Mouse (Mus musculus) stomach, embryonic 16.5 days (tissue): ENCODE data around the gene Dnmt3a. TPM values are rescaled to one million over a fixed set of nuclear protein-coding genes. Genes with fewer than 3 reads are reported as not detected.

Experiments used
- ATAC-seq: fragments of 200-750 bp; cut with Nextera tagmentation; 2 replicates; pipeline ENCODE4 v1.8.0; 2017; ENCODE audit warnings: moderate number of reproducible peaks, moderate TSS enrichment; ENCODE audit not compliant: insufficient read depth, low FRiP score
- H3K27ac ChIP-seq: fragments of 300-500 bp; sonication (generic); 2 replicates; pipeline ENCODE4 v1.5.1; 2014; ENCODE audit warnings: low read length
- H3K27me3 ChIP-seq: fragments of 300-500 bp; sonication (generic); 2 replicates; pipeline ENCODE4 v1.6.1; 2014; ENCODE audit warnings: low read length, control low read depth, mixed read lengths; ENCODE audit not compliant: control insufficient read depth, insufficient read depth
- H3K36me3 ChIP-seq: fragments of 300-500 bp; sonication (generic); 2 replicates; pipeline ENCODE4 v1.6.1; 2014; ENCODE audit warnings: low read length; ENCODE audit not compliant: control insufficient read depth, insufficient read depth
- H3K4me1 ChIP-seq: fragments of 300-500 bp; sonication (generic); 2 replicates; pipeline ENCODE4 v1.6.1; 2014; ENCODE audit warnings: low read length, control low read depth, mixed read lengths; ENCODE audit not compliant: control insufficient read depth, insufficient read depth
- H3K4me2 ChIP-seq: fragments of 300-500 bp; sonication (generic); 2 replicates; pipeline ENCODE4 v1.6.1; 2014; ENCODE audit warnings: low read depth, low read length, mixed read lengths
- H3K4me3 ChIP-seq: fragments of 300-500 bp; sonication (generic); replicated peaks from 2 replicates; pipeline ENCODE4 v1.5.1; 2014; ENCODE audit warnings: mild to moderate bottlenecking, low read length
- H3K9ac ChIP-seq: fragments of 300-500 bp; sonication (generic); 2 replicates; pipeline ENCODE4 v1.6.1; 2014; ENCODE audit warnings: low read length
- H3K9me3 ChIP-seq: fragments of 300-500 bp; sonication (generic); replicated peaks from 2 replicates; pipeline ENCODE4 v1.6.1; 2016; ENCODE audit warnings: low read length, control low read depth; ENCODE audit not compliant: control insufficient read depth
- WGBS: fragments of 180-500 bp; shearing (Covaris S2); extraction: QIAGEN DNeasy Blood & Tissue Kit; methylation state at CpG from one replicate; pipeline ENCODE4 v1.1.7; 2014; 5-methylcytosine and 5-hydroxymethylcytosine counted together
- polyA plus RNA-seq: library from polyadenylated mRNA; unstranded; fragments of >200 nt; fragmentation: Nextera tagmentation; extraction: Ambion mirVana; gene quantifications from 2 replicates; pipeline ENCODE4 v1.2.1, GENCODE M21; 2015

The Dnmt3a gene
- polyA plus RNA-seq, 1 experiment from 2014 or later, result 60.4 TPM

DNA sequence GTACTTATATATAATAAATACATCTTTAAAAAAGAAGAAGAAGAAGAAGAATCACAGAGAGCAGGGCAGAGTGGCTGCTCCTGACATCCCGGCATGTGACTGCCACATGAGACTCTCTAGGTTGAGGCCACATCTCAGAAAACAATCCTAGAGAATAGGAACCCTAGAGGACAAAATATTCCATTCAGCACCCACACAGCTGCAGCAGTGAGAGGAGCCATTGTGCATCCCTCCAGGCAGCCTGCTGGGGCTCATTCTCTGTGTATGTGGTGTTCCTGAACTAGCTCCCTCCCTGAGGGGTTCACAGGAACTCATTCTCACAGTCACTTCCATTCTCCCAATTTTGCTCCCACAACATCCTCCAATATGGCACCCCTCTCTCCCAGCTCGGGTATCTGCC, 35.3 kb upstream of the Dnmt3a start:
- no peaks in the 10 kb centered on the region for H3K9me3 ChIP-seq
- no peak overlapping the region for H3K4me3 ChIP-seq
- H3K4me2 ChIP-seq, result no peak overlapping the region
- H3K4me1 ChIP-seq, result no peaks in the 10 kb centered on the region
- no peak for ATAC-seq
- no peaks in the 10 kb centered on the region for H3K36me3 ChIP-seq
- no peak overlapping the region for H3K27ac ChIP-seq
- 78% methylated on average over 2 of the region's 2 CpGs for WGBS
- H3K9ac ChIP-seq, result no peak overlapping the region
- H3K27me3 ChIP-seq, result no peaks in the 10 kb centered on the region

DNA sequence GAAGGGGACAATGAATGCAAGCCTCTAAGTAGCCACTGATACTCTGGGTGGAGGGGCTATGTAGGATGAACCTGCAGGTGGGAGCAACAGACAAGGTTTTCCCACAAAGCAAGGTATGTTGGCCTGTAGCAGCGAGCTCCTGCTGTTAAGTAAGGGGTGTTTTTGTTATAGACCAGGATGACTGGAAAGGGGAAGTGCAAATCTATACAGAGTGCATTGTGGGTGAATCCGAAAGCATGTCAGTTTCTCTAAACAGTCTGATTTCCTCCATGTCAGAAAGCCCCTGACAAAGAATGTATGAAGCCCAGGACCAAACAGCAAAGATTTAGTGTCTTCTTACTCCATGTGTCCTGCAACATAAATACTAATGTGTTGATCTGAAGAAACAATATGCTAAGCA, 34.7 kb upstream of the Dnmt3a start:
- Histone ChIP-seq H3K4me3 (no peak overlapping the region), H3K4me1 (0 out of 2 replicates have a peak, but pooled peaks cover 3% of the 10 kb centered on the region), H3K27me3 (no peaks in the 10 kb centered on the region), H3K4me2 (no peak overlapping the region), H3K9ac (no peak overlapping the region), H3K36me3 (no peaks in the 10 kb centered on the region), H3K27ac (no peak overlapping the region), H3K9me3 (no peaks in the 10 kb centered on the region)
- WGBS, result 88% methylated on average over 2 of the region's 2 CpGs
- no peak for ATAC-seq

GRCm38 (mm10) chr12:3773643-3774042, 32.2 kb upstream of the Dnmt3a start:
- Histone ChIP-seq H3K4me1 (0 out of 2 replicates have a peak, but pooled peaks cover 4% of the 10 kb centered on the region), H3K4me2 (no peak overlapping the region), H3K9ac (no peak overlapping the region), H3K27me3 (no peaks in the 10 kb centered on the region), H3K27ac (no peak overlapping the region), H3K4me3 (no peak overlapping the region), H3K36me3 (no peaks in the 10 kb centered on the region), H3K9me3 (no peaks in the 10 kb centered on the region)
- ATAC-seq, result no peak
- WGBS, result 76% methylated on average over 3 of the region's 3 CpGs

DNA sequence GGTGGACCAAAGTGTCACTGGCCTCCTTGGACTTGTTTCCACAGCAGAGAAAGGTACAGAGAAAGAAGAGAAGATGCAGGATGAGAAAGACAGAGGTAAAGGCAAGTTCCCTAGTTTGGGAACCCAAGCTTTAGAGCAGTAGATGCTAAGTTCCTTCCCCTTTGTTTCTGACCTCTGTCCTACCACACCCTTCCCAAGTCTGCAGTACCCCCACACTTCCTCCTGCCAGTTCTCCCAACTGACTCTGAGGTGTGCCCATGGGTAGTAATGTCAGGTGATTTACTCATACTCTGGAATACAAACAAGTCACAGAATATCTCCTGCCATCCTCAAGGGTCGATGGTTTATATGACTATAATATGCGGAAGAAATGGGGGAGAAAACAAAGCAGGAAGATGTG, 29.8 kb upstream of the Dnmt3a start:
- no peak overlapping the region for H3K4me3 ChIP-seq
- no peak overlapping the region for H3K4me2 ChIP-seq
- peaks cover 27% of the 10 kb centered on the region for H3K4me1 ChIP-seq
- 88% methylated on average over 2 of the region's 2 CpGs for WGBS
- no peaks in the 10 kb centered on the region for H3K9me3 ChIP-seq
- H3K9ac ChIP-seq, result no peak overlapping the region
- H3K36me3 ChIP-seq, result no peaks in the 10 kb centered on the region
- no peaks in the 10 kb centered on the region for H3K27me3 ChIP-seq
- no peak for ATAC-seq
- no peak overlapping the region for H3K27ac ChIP-seq

DNA sequence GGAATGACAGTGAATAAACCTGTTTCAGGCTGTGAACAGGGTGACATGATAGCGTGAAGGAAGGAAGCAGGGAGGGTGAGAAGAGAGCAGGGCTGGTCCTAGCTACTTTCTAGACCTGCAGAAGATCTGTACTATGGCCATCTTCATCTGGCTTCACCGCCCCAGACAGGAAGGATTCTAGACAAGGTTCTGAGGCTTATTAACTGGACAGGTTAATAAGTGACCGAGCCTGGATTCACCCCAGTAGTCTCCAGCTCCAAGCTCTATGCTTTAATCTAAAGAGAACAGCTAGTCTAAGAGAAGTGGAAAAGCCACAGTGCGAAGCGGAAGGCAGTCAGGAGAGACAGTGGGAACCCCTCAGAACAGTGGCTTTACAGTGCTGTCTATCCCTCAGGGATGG, 28.1 kb upstream of the Dnmt3a start:
- 78% methylated on average over 5 of the region's 5 CpGs for WGBS
- Histone ChIP-seq H3K4me3 (no peak overlapping the region), H3K4me2 (no peak overlapping the region), H3K9me3 (no peaks in the 10 kb centered on the region), H3K9ac (no peak overlapping the region), H3K4me1 (peaks cover 42% of the 10 kb centered on the region), H3K27me3 (no peaks in the 10 kb centered on the region), H3K27ac (no peak overlapping the region), H3K36me3 (no peaks in the 10 kb centered on the region)
- ATAC-seq, result no peak

DNA sequence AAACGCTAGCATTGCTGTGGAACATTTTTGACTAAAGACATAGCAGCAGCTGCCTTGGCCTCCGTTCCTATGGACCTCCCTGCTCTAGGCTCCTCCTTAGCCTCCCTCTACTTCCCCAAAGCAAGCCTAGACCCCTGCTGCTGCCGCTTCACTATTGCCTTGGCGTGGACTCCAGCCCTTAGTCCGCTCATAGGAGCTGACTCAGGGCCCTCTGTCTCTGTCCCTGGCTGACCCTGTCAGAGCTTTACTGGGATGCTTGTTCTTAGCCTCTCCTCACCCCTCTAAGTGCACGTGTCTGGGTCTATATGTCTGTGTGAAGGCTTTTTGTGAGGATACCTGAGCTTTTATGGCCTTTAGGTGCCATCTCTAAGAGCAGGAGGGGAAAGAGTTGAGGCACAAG, 27.5 kb upstream of the Dnmt3a start:
- no peak for ATAC-seq
- H3K4me1 ChIP-seq, result peaks cover 48% of the 10 kb centered on the region
- no peaks in the 10 kb centered on the region for H3K9me3 ChIP-seq
- H3K4me2 ChIP-seq, result no peak overlapping the region
- no peak overlapping the region for H3K4me3 ChIP-seq
- H3K36me3 ChIP-seq, result no peaks in the 10 kb centered on the region
- no peak overlapping the region for H3K9ac ChIP-seq
- no peak overlapping the region for H3K27ac ChIP-seq
- 85% methylated on average over 6 of the region's 6 CpGs for WGBS
- no peaks in the 10 kb centered on the region for H3K27me3 ChIP-seq

GRCm38 (mm10) chr12:3779639-3780038, 26.2 kb upstream of the Dnmt3a start:
- Histone ChIP-seq H3K27ac (peak overlapping the region; percentile 98; the same call in 1 of the 2 replicates), H3K27me3 (no peaks in the 10 kb centered on the region), H3K9me3 (no peaks in the 10 kb centered on the region), H3K36me3 (no peaks in the 10 kb centered on the region), H3K4me3 (no peak overlapping the region), H3K4me2 (no peak overlapping the region), H3K4me1 (peaks cover 60% of the 10 kb centered on the region), H3K9ac (no peak overlapping the region)
- 51% methylated on average over 2 of the region's 2 CpGs for WGBS
- no peak for ATAC-seq

- Histone ChIP-seq H3K9me3 (no peaks in the 10 kb centered on the region), H3K27me3 (no peaks in the 10 kb centered on the region), H3K9ac (peak overlapping the region; percentile 56), H3K27ac (peak overlapping the region; percentile 98), H3K4me1 (peaks cover 68% of the 10 kb centered on the region), H3K4me3 (no peak overlapping the region), H3K4me2 (peak overlapping the region; percentile 16; the same call in 1 of the 2 replicates), H3K36me3 (no peaks in the 10 kb centered on the region)
- 4% methylated on average over 8 of the region's 8 CpGs for WGBS
- ATAC-seq, result peak; percentile 45
These were observed 25.4 kb upstream of the Dnmt3a start for GRCm38 (mm10) chr12:3780405-3780891.

DNA sequence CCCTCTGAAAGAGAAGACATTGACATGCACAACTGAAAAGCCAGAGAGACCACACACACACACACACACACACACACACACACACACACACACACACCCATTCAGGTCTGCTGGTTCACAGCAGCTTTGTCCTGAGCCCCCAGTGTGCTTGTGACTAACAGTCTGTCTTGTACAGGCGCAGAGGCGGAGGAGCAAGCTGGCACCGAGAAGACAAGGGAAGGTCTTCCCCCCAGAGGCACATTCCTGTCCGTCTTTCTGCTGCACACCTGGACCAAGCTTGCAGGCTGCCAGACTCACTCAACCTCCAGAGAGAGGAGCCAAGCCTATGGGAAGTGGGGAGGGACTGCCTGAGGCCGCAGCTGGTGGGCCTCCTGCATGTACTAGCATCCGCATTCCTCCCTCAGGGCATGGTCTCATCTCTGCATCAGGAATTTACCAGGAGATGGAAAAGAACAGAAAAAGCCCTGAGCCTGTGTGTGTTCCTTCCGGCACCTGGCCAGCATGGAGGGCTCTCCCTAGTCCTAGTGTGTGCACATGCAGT, 24.8 kb upstream of the Dnmt3a start:
- Histone ChIP-seq H3K9me3 (no peaks in the 10 kb centered on the region), H3K4me3 (0 out of 2 replicates have a peak overlapping the region, but pooled peaks have one; percentile 11), H3K9ac (peak overlapping the region; percentile 45), H3K4me1 (peaks cover 71% of the 10 kb centered on the region), H3K4me2 (peak overlapping the region; percentile 33), H3K36me3 (no peaks in the 10 kb centered on the region), H3K27ac (peak overlapping the region; percentile 98), H3K27me3 (no peaks in the 10 kb centered on the region)
- 17% methylated on average over 7 of the region's 7 CpGs for WGBS
- ATAC-seq, result peak; percentile 53
